Mouse (Mus musculus) liver, postnatal 0 days (tissue): ENCODE results near the gene Syn3. TPM values are rescaled to one million over a fixed set of nuclear protein-coding genes. Genes with fewer than 3 reads are reported as not detected.

Experiments used
- ATAC-seq: fragments of 200-750 bp; cut with Nextera tagmentation; 2 replicates; pipeline ENCODE4 v1.8.0; 2017; ENCODE audit warnings: mild to moderate bottlenecking, moderate library complexity
- DNase-seq: peaks from one replicate; pipeline ENCODE4 v3.0.0-alpha.2; 2016
- H3K27ac ChIP-seq: fragments of 300-500 bp; sonication (generic); 2 replicates; pipeline ENCODE4 v1.5.1; 2014; ENCODE audit warnings: antibody characterized with exemption, moderate library complexity, mild to moderate bottlenecking, low read depth
- H3K27me3 ChIP-seq: fragments of 300-500 bp; sonication (generic); 2 replicates; pipeline ENCODE4 v1.6.1; 2014; ENCODE audit warnings: low read length, control low read depth, mixed read lengths; ENCODE audit not compliant: insufficient read depth
- H3K36me3 ChIP-seq: fragments of 300-500 bp; sonication (generic); replicated peaks from 2 replicates; pipeline ENCODE4 v1.6.1; 2014; ENCODE audit warnings: mild to moderate bottlenecking, control low read depth, low read length, moderate library complexity, mixed read lengths; ENCODE audit not compliant: insufficient read depth
- H3K4me1 ChIP-seq: fragments of 300-500 bp; sonication (generic); 2 replicates; pipeline ENCODE4 v1.6.1; 2014; ENCODE audit warnings: antibody characterized with exemption, mild to moderate bottlenecking, control low read depth; ENCODE audit not compliant: insufficient read depth
- H3K4me2 ChIP-seq: fragments of 300-500 bp; sonication (generic); 2 replicates; pipeline ENCODE4 v1.6.1; 2014; ENCODE audit warnings: low read depth, mild to moderate bottlenecking, low read length, moderate library complexity, mixed read lengths
- H3K4me3 ChIP-seq: fragments of 300-500 bp; sonication (generic); 2 replicates; pipeline ENCODE4 v1.5.1; 2014; ENCODE audit warnings: low read depth, low read length
- H3K9ac ChIP-seq: fragments of 300-500 bp; sonication (generic); replicated peaks from 2 replicates; pipeline ENCODE4 v1.6.1; 2014; ENCODE audit warnings: mild to moderate bottlenecking, moderate library complexity
- H3K9me3 ChIP-seq: fragments of 300-500 bp; sonication (generic); 2 replicates; pipeline ENCODE4 v1.6.1; 2016; ENCODE audit warnings: mild to moderate bottlenecking, control low read depth, low read length, mixed read lengths
- CTCF ChIP-seq: sonication (generic); IDR thresholded peaks from 2 replicates; pipeline ENCODE4 v1.5.1; 2016; ENCODE audit warnings: antibody characterized with exemption, low read depth
- EP300 ChIP-seq: IDR thresholded peaks from 2 replicates; pipeline ENCODE4 v1.6.1; 2016; ENCODE audit warnings: antibody characterized with exemption, low read depth, mild to moderate bottlenecking
- WGBS: fragments of 180-500 bp; shearing (Covaris S2); extraction: QIAGEN DNeasy Blood & Tissue Kit; methylation state at CpG from one replicate; pipeline ENCODE4 v1.1.7; 2014; ENCODE audit not compliant: insufficient replicate concordance; 5-methylcytosine and 5-hydroxymethylcytosine counted together
- polyA plus RNA-seq: library from polyadenylated mRNA; unstranded; fragments of >200 nt; fragmentation: Nextera tagmentation; extraction: Ambion mirVana; gene quantifications from 2 replicates; pipeline ENCODE4 v1.2.1, GENCODE M21; 2015

Syn3 gene
- polyA plus RNA-seq, 1 experiment from 2014 or later: 0.25 TPM

DNA sequence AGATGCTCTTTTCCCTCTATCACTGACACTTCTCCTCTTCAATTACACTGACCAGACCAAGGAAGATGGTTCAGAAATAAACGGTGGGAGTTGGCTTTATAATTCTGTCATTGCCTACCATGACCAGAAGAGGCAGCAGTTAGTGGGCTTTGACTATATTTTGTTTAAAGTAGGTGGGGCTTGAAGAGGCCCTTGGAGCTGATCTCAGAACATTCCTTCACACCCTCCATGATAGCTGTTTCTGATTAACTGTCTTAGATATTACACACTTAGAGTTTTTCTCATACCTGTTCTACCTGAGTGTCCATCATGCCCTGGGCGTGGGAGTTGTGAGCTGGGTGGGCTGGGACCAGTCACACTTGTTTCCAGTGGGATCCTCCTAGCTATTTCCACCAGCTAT, 170.0 kb downstream of the Syn3 start:
- no peak for ATAC-seq
- H3K4me1 ChIP-seq: peaks cover 12% of the 10 kb centered on the region
- WGBS: 71% methylated on average over 2 of the region's 2 CpGs

DNA sequence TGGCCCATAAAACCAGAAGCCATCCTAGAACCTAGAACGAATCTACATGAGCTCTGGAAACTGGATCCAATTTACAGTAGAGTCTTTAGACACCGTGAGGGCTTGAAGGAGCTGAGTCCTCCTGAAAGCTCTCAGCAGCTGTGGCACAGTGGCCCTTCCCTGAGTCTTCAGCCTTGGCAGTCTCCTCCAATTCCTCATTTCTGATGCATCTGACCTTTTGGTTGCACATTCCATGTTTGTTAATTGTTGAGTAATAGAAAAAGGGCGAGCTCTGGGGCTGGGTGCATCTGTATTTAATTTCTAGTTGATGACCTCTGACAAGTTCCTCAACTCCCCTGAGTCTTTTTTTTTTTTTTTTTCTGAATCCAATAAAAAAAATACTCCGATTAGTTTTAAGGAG, 170.6 kb downstream of the Syn3 start:
- DNase-seq (no peak), ATAC-seq (no peak)
- H3K36me3 ChIP-seq: no peaks in the 10 kb centered on the region
- H3K4me3 ChIP-seq: no peak overlapping the region
- H3K4me2 ChIP-seq: no peak overlapping the region
- no peaks in the 10 kb centered on the region for H3K27me3 ChIP-seq
- 79% methylated on average over 4 of the region's 4 CpGs for WGBS
- no peak overlapping the region for H3K27ac ChIP-seq
- no peak for TF ChIP-seq CTCF
- TF ChIP-seq EP300: no peak
- H3K9ac ChIP-seq: no peak overlapping the region
- peaks cover 12% of the 10 kb centered on the region for H3K4me1 ChIP-seq
- H3K9me3 ChIP-seq: no peaks in the 10 kb centered on the region

More for the DNA sequence above, 170.0 kb downstream of the Syn3 start:
- H3K36me3 ChIP-seq: no peaks in the 10 kb centered on the region
- no peak for TF ChIP-seq EP300
- TF ChIP-seq CTCF: peak; percentile 40; the same call in 1 of the 2 replicates
- H3K27ac ChIP-seq: no peak overlapping the region
- DNase-seq: no peak
- no peaks in the 10 kb centered on the region for H3K27me3 ChIP-seq
- no peak overlapping the region for H3K4me3 ChIP-seq
- no peak overlapping the region for H3K9ac ChIP-seq
- no peaks in the 10 kb centered on the region for H3K9me3 ChIP-seq
- H3K4me2 ChIP-seq: no peak overlapping the region

DNA sequence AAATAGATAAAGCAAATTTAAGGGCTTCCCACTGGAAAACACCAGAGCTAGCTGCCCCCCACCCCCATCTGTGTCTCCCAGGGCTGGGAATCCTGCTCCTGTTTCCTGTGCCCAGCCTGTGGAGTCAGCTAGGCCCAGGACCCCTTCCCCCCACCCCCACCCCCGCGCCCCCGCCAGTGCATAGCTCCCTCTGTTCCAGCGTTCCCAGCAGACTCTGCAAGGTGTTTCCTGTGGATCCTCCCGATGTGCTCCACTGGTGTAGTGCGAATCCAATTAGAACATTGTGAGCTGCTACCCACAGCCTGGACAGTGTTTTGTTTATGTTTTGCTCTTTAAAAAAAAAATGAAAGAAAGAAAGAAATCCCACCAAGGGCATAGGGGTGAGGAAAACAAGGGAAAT, 173.4 kb downstream of the Syn3 start:
- no peaks in the 10 kb centered on the region for H3K36me3 ChIP-seq
- no peak overlapping the region for H3K9ac ChIP-seq
- ATAC-seq (peak; percentile 21; the same call in 1 of the 2 replicates), DNase-seq (no peak)
- H3K27ac ChIP-seq: no peak overlapping the region
- no peak overlapping the region for H3K4me3 ChIP-seq
- TF ChIP-seq EP300: no peak
- TF ChIP-seq CTCF: no peak
- H3K27me3 ChIP-seq: no peaks in the 10 kb centered on the region
- peaks cover 3% of the 10 kb centered on the region; the same call in 1 of the 2 replicates for H3K4me1 ChIP-seq
- no peak overlapping the region for H3K4me2 ChIP-seq
- WGBS: 45% methylated on average over 6 of the region's 6 CpGs
- H3K9me3 ChIP-seq: no peaks in the 10 kb centered on the region

DNA sequence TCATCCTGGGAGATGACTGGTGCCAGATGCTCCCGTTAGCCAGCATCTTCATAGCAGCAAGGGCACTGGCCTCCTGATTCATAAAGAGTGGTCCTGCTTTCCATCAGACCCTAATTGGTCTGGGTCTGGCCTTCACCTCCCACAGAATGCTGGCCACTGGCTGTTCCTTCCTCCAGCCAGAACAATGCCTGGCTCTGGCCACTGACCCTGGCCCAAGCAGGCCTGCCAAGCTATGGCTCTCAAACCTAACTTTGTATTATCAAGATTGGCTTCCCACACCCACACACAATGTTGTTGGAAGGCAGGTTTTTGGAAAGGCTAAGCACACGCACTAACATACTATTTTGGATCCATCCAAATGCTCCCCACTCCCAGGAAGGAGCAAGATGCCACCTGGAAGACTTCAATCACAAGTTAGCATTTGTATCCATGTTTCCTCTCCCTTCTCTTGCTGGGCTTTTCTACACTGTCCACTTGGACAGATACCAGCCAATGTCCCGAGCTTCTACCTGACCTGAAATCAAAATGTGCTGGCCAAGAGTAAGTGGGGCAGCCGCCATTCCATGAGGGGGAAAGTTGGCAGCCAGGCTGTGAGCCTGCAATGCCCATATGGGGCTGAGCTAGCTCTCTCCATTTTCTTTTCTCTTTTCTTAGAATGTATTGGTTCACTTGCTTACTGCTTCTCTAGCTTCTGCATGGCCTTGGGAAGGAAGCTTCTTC, 175.3 kb downstream of the Syn3 start:
- no peak for ATAC-seq
- Histone ChIP-seq H3K27ac (no peak overlapping the region), H3K4me2 (no peak overlapping the region), H3K4me1 (no peaks in the 10 kb centered on the region), H3K4me3 (no peak overlapping the region), H3K36me3 (no peaks in the 10 kb centered on the region), H3K9me3 (no peaks in the 10 kb centered on the region), H3K27me3 (no peaks in the 10 kb centered on the region), H3K9ac (no peak overlapping the region)
- no peak for DNase-seq
- TF ChIP-seq EP300 (no peak), CTCF (no peak)
- 69% methylated on average over 4 of the region's 4 CpGs for WGBS

GRCm38 (mm10) chr10:86322006-86322405, 176.7 kb downstream of the Syn3 start:
- 75% methylated on average over 1 of the region's 1 CpGs for WGBS

GRCm38 (mm10) chr10:86321194-86321593, 177.5 kb downstream of the Syn3 start:
- H3K36me3 ChIP-seq: no peaks in the 10 kb centered on the region
- H3K9ac ChIP-seq: no peak overlapping the region
- no peak overlapping the region for H3K4me3 ChIP-seq
- DNase-seq (no peak), ATAC-seq (no peak)
- H3K27me3 ChIP-seq: no peaks in the 10 kb centered on the region
- H3K27ac ChIP-seq: no peak overlapping the region
- TF ChIP-seq CTCF (no peak), EP300 (no peak)
- H3K4me2 ChIP-seq: no peak overlapping the region
- WGBS: 77% methylated on average over 8 of the region's 8 CpGs
- H3K9me3 ChIP-seq: no peaks in the 10 kb centered on the region
- H3K4me1 ChIP-seq: no peaks in the 10 kb centered on the region

More at GRCm38 (mm10) chr10:86322006-86322405, 176.7 kb downstream of the Syn3 start:
- Histone ChIP-seq H3K4me1 (no peaks in the 10 kb centered on the region), H3K9me3 (no peaks in the 10 kb centered on the region), H3K9ac (no peak overlapping the region), H3K27ac (no peak overlapping the region), H3K27me3 (no peaks in the 10 kb centered on the region), H3K4me2 (no peak overlapping the region), H3K4me3 (no peak overlapping the region), H3K36me3 (no peaks in the 10 kb centered on the region)
- no peak for DNase-seq
- ATAC-seq: no peak
- TF ChIP-seq CTCF: no peak
- TF ChIP-seq EP300: no peak
